Mouse (Mus musculus) midbrain, embryonic 12.5 days (tissue): ENCODE results near the gene A530032D15Rik. TPM values are rescaled to one million over a fixed set of nuclear protein-coding genes. Genes with fewer than 3 reads are reported as not detected.
"Not testable (repeated sequence)": the region's sequence is repeated elsewhere in the genome, so short reads cannot be mapped to it uniquely, and the experiment has no call there.

Source experiments
- ATAC-seq: fragments of 200-750 bp; cut with Nextera tagmentation; 2 replicates; pipeline ENCODE4 v1.8.0; 2017; ENCODE audit warnings: low read depth, moderate TSS enrichment, moderate library complexity; ENCODE audit not compliant: low FRiP score
- H3K27ac ChIP-seq: fragments of 300-500 bp; sonication (generic); replicated peaks from 2 replicates; pipeline ENCODE4 v1.5.1; 2016; ENCODE audit warnings: mild to moderate bottlenecking
- H3K27me3 ChIP-seq: fragments of 300-500 bp; sonication (generic); 2 replicates; pipeline ENCODE4 v1.6.1; 2016; ENCODE audit warnings: mild to moderate bottlenecking
- H3K36me3 ChIP-seq: fragments of 300-500 bp; sonication (generic); 2 replicates; pipeline ENCODE4 v1.6.1; 2016
- H3K4me1 ChIP-seq: fragments of 300-500 bp; sonication (generic); 2 replicates; pipeline ENCODE4 v1.6.1; 2016
- H3K4me2 ChIP-seq: fragments of 300-500 bp; sonication (generic); replicated peaks from 2 replicates; pipeline ENCODE4 v1.6.1; 2016; ENCODE audit warnings: mild to moderate bottlenecking, moderate library complexity
- H3K4me3 ChIP-seq: fragments of 300-500 bp; sonication (generic); 2 replicates; pipeline ENCODE4 v1.5.1; 2016; ENCODE audit warnings: mild to moderate bottlenecking
- H3K9ac ChIP-seq: fragments of 300-500 bp; sonication (generic); replicated peaks from 2 replicates; pipeline ENCODE4 v1.6.1; 2016; ENCODE audit warnings: mild to moderate bottlenecking, moderate library complexity
- H3K9me3 ChIP-seq: fragments of 300-500 bp; sonication (generic); 2 replicates; pipeline ENCODE4 v1.6.1; 2016; ENCODE audit warnings: mild to moderate bottlenecking
- WGBS: fragments of 180-500 bp; shearing (Covaris S2); methylation state at CpG from one replicate; pipeline ENCODE4 v1.1.7; 2016; 5-methylcytosine and 5-hydroxymethylcytosine counted together
- polyA plus RNA-seq: library from polyadenylated mRNA; unstranded; fragments of >200 nt; fragmentation: Nextera tagmentation; extraction: Ambion mirVana; gene quantifications from 2 replicates; pipeline ENCODE4 v1.2.1, GENCODE M21; 2016

A530032D15Rik gene
- polyA plus RNA-seq, 1 experiment from 2014 or later, result not detected

- not testable (repeated sequence) for H3K27ac ChIP-seq, ATAC-seq, H3K9me3 ChIP-seq, H3K4me3 ChIP-seq, H3K9ac ChIP-seq, H3K36me3 ChIP-seq, H3K4me2 ChIP-seq, H3K4me1 ChIP-seq, H3K27me3 ChIP-seq
- WGBS, result 80% methylated on average over 4 of the region's 4 CpGs
Observed at GRCm38 (mm10) chr1:85105336-85105735, 4.3 kb downstream of the A530032D15Rik start.

- H3K9me3 ChIP-seq, H3K27ac ChIP-seq, H3K27me3 ChIP-seq, H3K4me1 ChIP-seq, ATAC-seq, H3K4me3 ChIP-seq, H3K36me3 ChIP-seq, H3K9ac ChIP-seq, H3K4me2 ChIP-seq: not testable (repeated sequence)
- WGBS, result 90% methylated on average over 4 of the region's 4 CpGs
Observed at GRCm38 (mm10) chr1:85101754-85102153, 7.9 kb downstream of the A530032D15Rik start.

GRCm38 (mm10) chr1:85099864-85100263 lies 9.8 kb downstream of the A530032D15Rik start, which contains the start of gene Gm10553:
Gene Gm10553 (plus strand): TSS chr1:85100164.
- ATAC-seq, result not testable (repeated sequence)

GRCm38 (mm10) chr1:85099081-85099480 lies 10.6 kb downstream of the A530032D15Rik start:
- H3K9me3 ChIP-seq, ATAC-seq, H3K36me3 ChIP-seq, H3K4me2 ChIP-seq, H3K27ac ChIP-seq, H3K4me1 ChIP-seq, H3K4me3 ChIP-seq, H3K27me3 ChIP-seq, H3K9ac ChIP-seq: not testable (repeated sequence)
- WGBS, result 77% methylated on average over 7 of the region's 7 CpGs

More at GRCm38 (mm10) chr1:85099864-85100263, 9.8 kb downstream of the A530032D15Rik start, which contains the start of gene Gm10553:
- not testable (repeated sequence) for H3K27me3 ChIP-seq, H3K4me3 ChIP-seq, H3K9me3 ChIP-seq, H3K27ac ChIP-seq, H3K4me1 ChIP-seq, H3K36me3 ChIP-seq, H3K4me2 ChIP-seq, H3K9ac ChIP-seq
- WGBS, result 68% methylated on average over 1 of the region's 1 CpGs

GRCm38 (mm10) chr1:85093011-85093572 lies 16.6 kb downstream of the A530032D15Rik start:
- not testable (repeated sequence) for H3K27ac ChIP-seq, ATAC-seq, H3K36me3 ChIP-seq, H3K27me3 ChIP-seq, H3K4me1 ChIP-seq, H3K9ac ChIP-seq, H3K4me2 ChIP-seq, H3K4me3 ChIP-seq, H3K9me3 ChIP-seq
- 81% methylated on average over 6 of the region's 7 CpGs for WGBS

- H3K36me3 ChIP-seq, H3K9ac ChIP-seq, ATAC-seq, H3K27me3 ChIP-seq, H3K27ac ChIP-seq, H3K9me3 ChIP-seq, H3K4me3 ChIP-seq, H3K4me2 ChIP-seq, H3K4me1 ChIP-seq: not testable (repeated sequence)
- 38% methylated on average over 1 of the region's 3 CpGs for WGBS
Observed at GRCm38 (mm10) chr1:85092169-85092568, 17.5 kb downstream of the A530032D15Rik start.

- 66% methylated on average over 1 of the region's 1 CpGs for WGBS
- not testable (repeated sequence) for H3K4me1 ChIP-seq, H3K27me3 ChIP-seq, H3K4me2 ChIP-seq, H3K9me3 ChIP-seq, ATAC-seq, H3K27ac ChIP-seq, H3K9ac ChIP-seq, H3K36me3 ChIP-seq, H3K4me3 ChIP-seq
Observed at GRCm38 (mm10) chr1:85086211-85086610, 23.4 kb downstream of the A530032D15Rik start.

GRCm38 (mm10) chr1:85084803-85085202 lies 24.9 kb downstream of the A530032D15Rik start:
- not testable (repeated sequence) for H3K36me3 ChIP-seq, H3K9me3 ChIP-seq, H3K9ac ChIP-seq, H3K4me1 ChIP-seq, H3K4me2 ChIP-seq, H3K4me3 ChIP-seq, H3K27ac ChIP-seq, ATAC-seq, H3K27me3 ChIP-seq
- WGBS, result 56% methylated on average over 3 of the region's 3 CpGs

- WGBS, result 62% methylated on average over 3 of the region's 3 CpGs
- H3K27me3 ChIP-seq, H3K9me3 ChIP-seq, H3K4me1 ChIP-seq, H3K4me2 ChIP-seq, H3K27ac ChIP-seq, ATAC-seq, H3K9ac ChIP-seq, H3K36me3 ChIP-seq, H3K4me3 ChIP-seq: not testable (repeated sequence)
Observed at GRCm38 (mm10) chr1:85073099-85073498, 36.6 kb downstream of the A530032D15Rik start.

GRCm38 (mm10) chr1:85071690-85072089 lies 38.0 kb downstream of the A530032D15Rik start:
- H3K27me3 ChIP-seq, H3K27ac ChIP-seq, H3K4me1 ChIP-seq, ATAC-seq, H3K4me2 ChIP-seq, H3K9ac ChIP-seq, H3K36me3 ChIP-seq, H3K4me3 ChIP-seq, H3K9me3 ChIP-seq: not testable (repeated sequence)
- 62% methylated on average over 3 of the region's 3 CpGs for WGBS

GRCm38 (mm10) chr1:85035801-85036200 lies 73.9 kb downstream of the A530032D15Rik start:
- not testable (repeated sequence) for H3K27ac ChIP-seq, H3K27me3 ChIP-seq, ATAC-seq, H3K4me3 ChIP-seq, H3K9me3 ChIP-seq, H3K36me3 ChIP-seq, H3K4me2 ChIP-seq, H3K4me1 ChIP-seq, H3K9ac ChIP-seq
- WGBS, result 79% methylated on average over 6 of the region's 6 CpGs

- ATAC-seq, H3K27ac ChIP-seq, H3K9me3 ChIP-seq, H3K4me3 ChIP-seq, H3K27me3 ChIP-seq, H3K36me3 ChIP-seq, H3K9ac ChIP-seq, H3K4me1 ChIP-seq, H3K4me2 ChIP-seq: not testable (repeated sequence)
- 83% methylated on average over 3 of the region's 4 CpGs for WGBS
Observed at GRCm38 (mm10) chr1:85034394-85034793, 75.3 kb downstream of the A530032D15Rik start.

- WGBS, result 92% methylated on average over 6 of the region's 6 CpGs
Observed at GRCm38 (mm10) chr1:85033616-85034015, 76.0 kb downstream of the A530032D15Rik start.

More at GRCm38 (mm10) chr1:85033616-85034015, 76.0 kb downstream of the A530032D15Rik start:
- H3K4me2 ChIP-seq, H3K27me3 ChIP-seq, H3K9me3 ChIP-seq, H3K4me3 ChIP-seq, H3K4me1 ChIP-seq, ATAC-seq, H3K9ac ChIP-seq, H3K36me3 ChIP-seq, H3K27ac ChIP-seq: not testable (repeated sequence)
